Mouse (Mus musculus): Measurements from ENCODE around the gene Rln3.

GRCm38 (mm10) chr8:84087821-84088220 lies 43.0 kb upstream of the Rln3 start:
- no peak for TF ChIP-seq USF1 (IDR thresholded peaks at IDR 0.05; ENCODE audit: low read depth)
- TF ChIP-seq TCF3 (IDR thresholded peaks at IDR 0.05; ENCODE audit: insufficient read length, low read depth) = no peak
- no peak for TF ChIP-seq MAX (IDR thresholded peaks at IDR 0.05; ENCODE audit: low read depth)
- TF ChIP-seq POLR2AphosphoS2 (IDR thresholded peaks at IDR 0.05; ENCODE audit: insufficient read length, low read depth) = no peak
- TF ChIP-seq POLR2A (IDR thresholded peaks at IDR 0.05; ENCODE audit: insufficient read length, low read depth) = no peak
- TF ChIP-seq SRF (IDR thresholded peaks at IDR 0.05; ENCODE audit: control insufficient read depth, insufficient read length, low read depth) = no peak

Measured in myocyte (in vitro differentiated cells).